Comparison of ENCODE assay signal across 8 mouse cellular contexts in the genomic region with DNA sequence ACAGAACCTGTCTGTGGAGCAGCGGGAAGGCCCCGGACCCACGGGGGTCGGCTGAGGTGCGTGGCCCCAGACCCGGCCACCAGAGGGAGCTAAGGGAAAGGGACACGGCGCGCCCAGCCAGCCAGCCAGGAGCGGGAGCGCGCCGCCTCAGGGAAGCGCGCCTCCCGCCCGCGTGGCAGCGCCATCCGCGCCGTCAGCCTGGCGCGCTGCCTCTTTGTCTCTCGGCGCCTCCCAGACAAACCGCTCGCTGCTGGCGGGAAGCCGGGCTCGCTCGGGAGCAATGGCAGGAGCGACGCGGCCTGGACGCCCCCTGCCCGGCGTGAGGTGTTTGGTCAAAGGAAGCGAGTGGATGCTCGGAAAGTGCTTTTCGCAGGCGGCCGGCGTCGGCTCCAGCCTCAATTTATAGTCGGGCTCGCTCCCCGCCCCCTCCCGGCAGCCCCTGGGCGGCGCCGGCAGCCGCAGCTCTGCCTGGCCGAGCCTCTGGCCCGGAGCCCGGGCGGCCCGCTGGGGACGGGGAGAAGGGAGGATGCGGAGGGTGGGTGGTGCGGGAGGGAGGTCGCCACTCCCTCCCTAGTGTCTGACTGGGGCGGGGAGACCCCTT. TPM values are rescaled to one million over a fixed set of nuclear protein-coding genes. Genes with fewer than 3 reads are reported as not detected.
DNase-seq lines count a peak whose midpoint lies in the region; ATAC-seq and TF ChIP-seq lines count a peak whose summit lies in the region.

No protein-coding gene starts in this region.

- peak; percentile 87 for ATAC-seq in heart, embryonic 11.5 days (replicated peaks; ENCODE audit: insufficient number of reproducible peaks, low FRiP score, low TSS enrichment)
- peak; percentile 89 for ATAC-seq in kidney, embryonic 16.5 days (ENCODE audit: low FRiP score, low TSS enrichment)
- peak; percentile 51; the same call in 1 of the 2 replicates for ATAC-seq in monocyte, adult 5-6 weeks (replicated peaks; ENCODE audit: insufficient number of reproducible peaks, low FRiP score, low TSS enrichment, poor library complexity, severe bottlenecking)

- DNase-seq in A20 (ENCODE audit: low read depth, low spot score): peak; percentile 91
- DNase-seq in brain, adult 2 months (ENCODE audit: low read depth, low spot score): peak; percentile 94
- peak; percentile 49 for DNase-seq in liver, adult 2 months (ENCODE audit: extremely low read depth, low read depth, low spot score)
- DNase-seq in spleen, postnatal 36 days (ENCODE audit: low spot score in 2 of 2): peak; percentile 74 to 75

- peak overlapping the region; percentile 97 for H3K27ac ChIP-seq in embryonic fibroblast, embryonic 13.5 days (ENCODE audit: insufficient read depth, low read length)
- peak overlapping the region; percentile 95 for H3K27ac ChIP-seq in heart, embryonic 11.5 days (ENCODE audit: low read depth, low read length)
- peak overlapping the region; percentile 98 for H3K27ac ChIP-seq in kidney, embryonic 16.5 days (ENCODE audit: low read length)
- peak overlapping the region; percentile 71 for H3K27ac ChIP-seq in liver, adult 2 months (replicated peaks; ENCODE audit: insufficient read depth, low read depth, low read length)

- H3K27me3 ChIP-seq in heart, embryonic 11.5 days (ENCODE audit: control insufficient read depth, insufficient read depth, low read length): 0 out of 2 replicates have a peak, but pooled peaks cover 3% of the 10 kb centered on the region
- H3K27me3 ChIP-seq in kidney, embryonic 16.5 days (ENCODE audit: insufficient read depth, low read length): no peaks in the 10 kb centered on the region
- H3K27me3 ChIP-seq in liver, adult 2 months (ENCODE audit: control insufficient read depth, insufficient read depth, low read length): no peaks in the 10 kb centered on the region

- under 1% methylated on average over 58 of the region's 63 CpGs for WGBS in heart, embryonic 11.5 days (ENCODE audit: insufficient replicate concordance)
- 0% methylated on average over 62 of the region's 63 CpGs for WGBS in kidney, embryonic 16.5 days
- WGBS in liver, adult 2 months: under 1% methylated on average over 63 of the region's 63 CpGs

- H3K9me3 ChIP-seq in heart, embryonic 11.5 days (replicated peaks; ENCODE audit: control insufficient read depth, low read length): no peaks in the 10 kb centered on the region
- no peaks in the 10 kb centered on the region for H3K9me3 ChIP-seq in kidney, embryonic 16.5 days (ENCODE audit: low read length)

- H3K79me2 ChIP-seq in liver, adult 2 months (ENCODE audit: control insufficient read depth, insufficient read depth, low read length): no peaks in the 10 kb centered on the region

- TF ChIP-seq CTCF in embryonic fibroblast, embryonic 13.5 days (IDR thresholded peaks at IDR 0.05; ENCODE audit: borderline replicate concordance, insufficient read depth, low read length): peak; percentile 54
- TF ChIP-seq CTCF in liver, adult 2 months (IDR thresholded peaks at IDR 0.05; ENCODE audit: low read depth, low read length): peak; percentile 82

- peaks cover 3% of the 10 kb centered on the region; the same call in 1 of the 2 replicates for H3K4me1 ChIP-seq in embryonic fibroblast, embryonic 13.5 days (ENCODE audit: control insufficient read depth, insufficient read depth, low read length)
- H3K4me1 ChIP-seq in heart, embryonic 11.5 days (ENCODE audit: control insufficient read depth, insufficient read depth, low read length): peaks cover 18% of the 10 kb centered on the region
- H3K4me1 ChIP-seq in kidney, embryonic 16.5 days (ENCODE audit: insufficient read depth, low read length): peaks cover 32% of the 10 kb centered on the region
- H3K4me1 ChIP-seq in liver, adult 2 months (ENCODE audit: control insufficient read depth, insufficient read depth, low read length): peaks cover 4% of the 10 kb centered on the region

- H3K9ac ChIP-seq in heart, embryonic 11.5 days (ENCODE audit: low read depth, low read length): peak overlapping the region; percentile 84
- H3K9ac ChIP-seq in kidney, embryonic 16.5 days (replicated peaks; ENCODE audit: low read length): peak overlapping the region; percentile 92
- peak overlapping the region; percentile 86 for H3K9ac ChIP-seq in liver, adult 2 months (ENCODE audit: low read depth, low read length)

- no peaks in the 10 kb centered on the region for H3K36me3 ChIP-seq in heart, embryonic 11.5 days (ENCODE audit: control insufficient read depth, insufficient read depth, low read length)
- H3K36me3 ChIP-seq in kidney, embryonic 16.5 days (ENCODE audit: insufficient read depth, low read length): no peaks in the 10 kb centered on the region
- H3K36me3 ChIP-seq in liver, adult 2 months (ENCODE audit: control insufficient read depth, insufficient read depth, low read length): no peaks in the 10 kb centered on the region

- H3K4me2 ChIP-seq in heart, embryonic 11.5 days: peak overlapping the region; percentile 86
- peak overlapping the region; percentile 67 for H3K4me2 ChIP-seq in kidney, embryonic 16.5 days (replicated peaks; ENCODE audit: low read depth, low read length)

- H3K4me3 ChIP-seq in embryonic fibroblast, embryonic 13.5 days (ENCODE audit: insufficient read depth, low read length): peak overlapping the region; percentile 52
- H3K4me3 ChIP-seq in heart, embryonic 11.5 days (ENCODE audit: low read depth, low read length): peak overlapping the region; percentile 64
- peak overlapping the region; percentile 70 for H3K4me3 ChIP-seq in kidney, embryonic 16.5 days (ENCODE audit: low read length)
- peak overlapping the region; percentile 89 for H3K4me3 ChIP-seq in liver, adult 2 months (ENCODE audit: insufficient read depth, low read depth, low read length)

- TF ChIP-seq POLR2A in embryonic fibroblast, embryonic 13.5 days (IDR thresholded peaks at IDR 0.05; ENCODE audit: low read depth, low read length): peak; percentile 89
- no peak for TF ChIP-seq POLR2A in liver, adult 2 months (IDR thresholded peaks at IDR 0.05; ENCODE audit: extremely low read depth, insufficient read depth, low read length)

RNA-seq across cellular contexts. Expression of a gene that starts 20.3 kb away (rescaled TPM):
- 10.6 and 12.3 TPM in 2 replicates for polyA plus RNA-seq in embryonic fibroblast, embryonic 13.5 days (2011; ENCODE audit: insufficient read length, low read depth, missing spikeins)
- polyA plus RNA-seq in heart, embryonic 11.5 days (2014; fragmentation: Nextera tagmentation; extraction: Ambion mirVana): 3.7 and 3.8 TPM in 2 replicates
- polyA plus RNA-seq in kidney, embryonic 16.5 days (2015; fragmentation: Nextera tagmentation; extraction: Ambion mirVana): 2.0 and 2.3 TPM in 2 replicates
- total RNA-seq in liver, adult 2 months (2014; rRNA removed): 6.6 and 6.7 TPM in 2 replicates
- 8.1 and 14.0 TPM in 2 replicates for polyA plus RNA-seq in liver, adult 2 months (2012; rRNA removed)
- 0.78 to 3.5 TPM (median 1.3 TPM) in 3 replicates for total RNA-seq in monocyte, adult 5-6 weeks (2017)

RNA-seq across cellular contexts. Expression of a gene that starts 33.2 kb away (rescaled TPM):
- polyA plus RNA-seq in embryonic fibroblast, embryonic 13.5 days (2011; ENCODE audit: insufficient read length, low read depth, missing spikeins): not detected in 2 replicates
- not detected in 2 replicates for polyA plus RNA-seq in heart, embryonic 11.5 days (2014; fragmentation: Nextera tagmentation; extraction: Ambion mirVana)
- 0.05 TPM in 1 of 2 replicates, not detected in the other for polyA plus RNA-seq in kidney, embryonic 16.5 days (2015; fragmentation: Nextera tagmentation; extraction: Ambion mirVana)
- total RNA-seq in liver, adult 2 months (2014; rRNA removed): not detected in 2 replicates
- polyA plus RNA-seq in liver, adult 2 months (2012; rRNA removed): not detected in 2 replicates
- not detected in 3 replicates for total RNA-seq in monocyte, adult 5-6 weeks (2017)

RNA-seq across cellular contexts. Expression of a gene that starts 35.1 kb away (rescaled TPM):
- polyA plus RNA-seq in embryonic fibroblast, embryonic 13.5 days (2011; ENCODE audit: insufficient read length, low read depth, missing spikeins): 0.48 and 0.58 TPM in 2 replicates
- polyA plus RNA-seq in heart, embryonic 11.5 days (2014; fragmentation: Nextera tagmentation; extraction: Ambion mirVana): not detected in 2 replicates
- 0.15 TPM in 1 of 2 replicates, not detected in the other for polyA plus RNA-seq in kidney, embryonic 16.5 days (2015; fragmentation: Nextera tagmentation; extraction: Ambion mirVana)
- total RNA-seq in liver, adult 2 months (2014; rRNA removed): not detected in 2 replicates
- not detected in 2 replicates for polyA plus RNA-seq in liver, adult 2 months (2012; rRNA removed)
- total RNA-seq in monocyte, adult 5-6 weeks (2017): not detected in 3 replicates

RNA-seq across cellular contexts. Expression of a gene that starts 49.9 kb away (rescaled TPM):
- not detected in 2 replicates for polyA plus RNA-seq in embryonic fibroblast, embryonic 13.5 days (2011; ENCODE audit: insufficient read length, low read depth, missing spikeins)
- polyA plus RNA-seq in heart, embryonic 11.5 days (2014; fragmentation: Nextera tagmentation; extraction: Ambion mirVana): not detected in 2 replicates
- not detected in 2 replicates for polyA plus RNA-seq in kidney, embryonic 16.5 days (2015; fragmentation: Nextera tagmentation; extraction: Ambion mirVana)
- total RNA-seq in liver, adult 2 months (2014; rRNA removed): 0.09 TPM in 1 of 2 replicates, not detected in the other
- not detected in 2 replicates for polyA plus RNA-seq in liver, adult 2 months (2012; rRNA removed)
- not detected in 3 replicates for total RNA-seq in monocyte, adult 5-6 weeks (2017)

RNA-seq across cellular contexts. Expression of a gene that starts 50.4 kb away (rescaled TPM):
- not detected in 2 replicates for polyA plus RNA-seq in embryonic fibroblast, embryonic 13.5 days (2011; ENCODE audit: insufficient read length, low read depth, missing spikeins)
- polyA plus RNA-seq in heart, embryonic 11.5 days (2014; fragmentation: Nextera tagmentation; extraction: Ambion mirVana): 0.04 TPM in 1 of 2 replicates, not detected in the other
- 0.06 TPM in 2 replicates for polyA plus RNA-seq in kidney, embryonic 16.5 days (2015; fragmentation: Nextera tagmentation; extraction: Ambion mirVana)
- 0.07 TPM in 1 of 2 replicates, not detected in the other for total RNA-seq in liver, adult 2 months (2014; rRNA removed)
- polyA plus RNA-seq in liver, adult 2 months (2012; rRNA removed): 0.02 and 0.04 TPM in 2 replicates
- not detected in 3 replicates for total RNA-seq in monocyte, adult 5-6 weeks (2017)

Comparison
In these comparisons a context has a peak if more than half of its experiments do, and no peak if none do; other contexts are left out.
1. Peak in every context shown above with its lines: DNase-seq, ATAC-seq, H3K4me3 ChIP-seq and H3K27ac ChIP-seq.